Mouse (Mus musculus) heart, adult 10 weeks (tissue): ENCODE measurements around the gene Atg4d. TPM values are rescaled to one million over a fixed set of nuclear protein-coding genes. Genes with fewer than 3 reads are reported as not detected.

Experiments
- polyA plus RNA-seq: library from polyadenylated mRNA; stranded (reverse); fragments of 350-450 nt; fragmentation: Illumina TruSeq; extraction: RNeasy Lipid Tissue Mini Kit (QIAGEN cat#74804); gene quantifications from one replicate; pipeline ENCODE4 v1.2.3, GENCODE M21; 2014; ENCODE audit warnings: low read depth, low replicate concordance

Gene Atg4d
- 51.7 TPM for polyA plus RNA-seq

DNA sequence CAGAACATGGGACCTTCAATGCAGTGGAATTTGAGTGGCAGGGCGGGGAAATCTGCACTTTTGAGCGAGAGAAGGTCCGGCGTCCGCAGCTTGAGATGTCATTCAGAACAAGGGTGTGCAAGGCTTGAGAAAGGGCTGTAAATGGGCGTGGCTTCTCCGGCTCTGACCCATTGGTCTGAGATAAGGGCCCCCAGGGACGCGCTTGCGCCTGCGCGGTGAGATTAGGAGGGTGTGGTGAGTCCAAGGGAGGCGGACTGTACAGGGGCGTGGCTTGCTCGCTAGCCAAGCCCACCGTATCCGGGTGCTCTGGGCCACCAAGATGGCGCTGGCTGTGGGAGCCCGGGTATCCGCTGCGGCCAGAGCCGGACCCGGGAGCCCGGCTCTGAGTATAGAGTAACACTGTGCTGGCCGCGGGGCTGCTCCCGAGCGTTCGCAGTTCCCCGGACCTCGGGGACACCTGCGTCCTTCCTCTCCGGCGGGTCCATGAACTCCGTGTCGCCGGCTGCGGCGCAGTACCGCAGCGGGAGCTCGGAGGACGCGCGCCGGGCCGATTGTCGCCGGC lies at the start of gene Atg4d:
TSS of gene Atg4d (plus strand) at position 294 of the 562 bp plus-strand sequence.

DNA sequence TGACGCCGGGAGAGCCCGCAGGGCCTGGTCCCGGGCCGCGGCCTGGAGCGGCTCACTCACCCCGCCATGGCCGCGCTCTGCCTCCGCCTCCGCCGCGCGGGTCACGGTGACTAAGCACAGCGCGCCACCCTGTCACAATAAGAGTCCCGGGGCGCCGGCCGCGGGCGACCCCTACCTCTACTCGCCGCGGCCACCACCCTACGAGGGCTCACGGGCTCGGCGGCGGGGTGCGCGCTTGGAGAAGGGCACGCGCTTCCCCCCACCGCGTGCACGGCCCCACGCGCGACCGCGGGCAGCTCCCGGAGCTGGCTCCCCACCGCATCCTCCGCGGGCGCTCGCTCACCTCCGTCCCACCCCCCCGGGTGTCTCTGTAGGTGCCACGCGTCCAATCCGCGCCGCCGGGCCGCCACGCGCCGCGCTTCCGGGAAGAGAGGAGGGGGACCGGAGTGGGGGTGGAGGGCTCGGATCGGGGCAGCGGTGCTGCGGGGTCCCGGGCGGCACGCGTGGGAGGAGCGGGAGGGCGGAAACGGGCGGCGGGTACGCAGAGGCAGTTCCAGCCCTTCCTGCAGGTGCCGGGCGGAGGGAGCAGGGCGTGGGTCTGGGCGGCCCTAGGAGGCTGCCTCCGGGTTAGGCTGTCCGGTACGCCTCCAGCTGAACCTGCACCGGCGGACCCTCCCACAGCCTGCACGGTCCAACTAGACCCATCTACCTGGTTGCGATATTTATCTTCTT lies 26.2 kb upstream of the Atg4d start, which contains the start of gene Keap1:
TSS of gene Keap1 (minus strand) at position 629 of the 732 bp plus-strand sequence.

DNA sequence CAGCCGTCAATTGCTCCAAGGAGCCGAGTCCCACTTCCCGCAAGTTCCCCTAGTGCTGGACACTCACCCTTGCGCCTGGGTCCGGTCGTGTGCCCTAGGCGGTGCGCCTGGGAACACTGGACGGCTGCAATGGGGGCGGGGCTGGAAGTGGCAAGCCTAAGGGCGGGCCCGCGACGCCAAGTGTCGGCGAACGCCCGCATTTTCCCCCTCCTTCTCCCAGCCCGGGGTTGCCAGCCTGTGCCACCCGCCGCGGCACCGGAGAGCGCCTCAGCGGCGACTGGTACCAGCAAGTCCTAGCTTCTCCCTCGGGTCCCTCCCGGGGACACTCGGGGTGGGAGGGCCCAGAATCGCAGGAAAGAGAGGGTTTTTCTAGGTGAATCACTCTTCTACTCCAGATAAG lies 16.8 kb upstream of the Atg4d start, which contains the start of gene S1pr5:
TSS of gene S1pr5 (minus strand) at position 118 of the 400 bp plus-strand sequence.

DNA sequence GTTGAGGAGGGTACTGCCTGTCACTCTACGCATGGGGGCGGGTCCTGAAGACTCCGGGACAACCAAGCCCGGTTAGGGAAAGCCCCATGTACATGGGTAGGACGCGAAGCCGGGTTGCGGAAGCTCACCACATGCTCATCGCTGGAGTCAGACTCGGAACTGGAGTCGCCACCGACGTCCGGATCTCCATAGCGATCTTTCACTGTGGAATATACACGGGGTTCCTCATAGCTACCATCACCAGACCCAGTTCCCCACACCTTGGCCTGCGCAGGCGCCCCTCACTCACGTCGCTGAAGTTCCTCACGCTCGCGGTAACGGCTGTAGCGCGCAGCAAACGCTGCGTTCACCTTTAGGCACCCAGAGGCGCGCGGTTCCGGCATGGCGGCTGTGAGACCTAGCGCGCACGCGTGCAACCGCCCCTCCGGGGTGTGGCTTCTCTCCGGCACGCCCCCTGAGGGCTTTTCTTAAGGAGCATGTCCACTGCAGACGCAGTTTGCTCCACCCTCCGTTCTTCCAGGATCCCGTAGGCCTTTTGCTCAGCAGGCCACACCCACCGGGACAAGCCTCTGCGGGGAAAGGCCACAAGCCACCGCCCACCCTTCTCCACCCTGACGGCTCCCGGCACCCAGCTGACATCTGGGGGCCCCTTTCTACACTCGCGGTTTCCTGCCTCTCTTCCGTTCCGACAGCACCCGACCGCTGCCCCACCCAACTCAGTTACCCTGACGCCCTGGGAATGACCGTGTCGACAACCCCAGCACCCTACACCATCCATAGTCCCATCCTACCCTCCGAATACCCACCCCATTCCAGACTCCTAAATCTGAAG lies 22.7 kb downstream of the Atg4d start, which contains the start of gene Kri1:
TSS of gene Kri1 (minus strand) at position 399 of the 832 bp plus-strand sequence.

DNA sequence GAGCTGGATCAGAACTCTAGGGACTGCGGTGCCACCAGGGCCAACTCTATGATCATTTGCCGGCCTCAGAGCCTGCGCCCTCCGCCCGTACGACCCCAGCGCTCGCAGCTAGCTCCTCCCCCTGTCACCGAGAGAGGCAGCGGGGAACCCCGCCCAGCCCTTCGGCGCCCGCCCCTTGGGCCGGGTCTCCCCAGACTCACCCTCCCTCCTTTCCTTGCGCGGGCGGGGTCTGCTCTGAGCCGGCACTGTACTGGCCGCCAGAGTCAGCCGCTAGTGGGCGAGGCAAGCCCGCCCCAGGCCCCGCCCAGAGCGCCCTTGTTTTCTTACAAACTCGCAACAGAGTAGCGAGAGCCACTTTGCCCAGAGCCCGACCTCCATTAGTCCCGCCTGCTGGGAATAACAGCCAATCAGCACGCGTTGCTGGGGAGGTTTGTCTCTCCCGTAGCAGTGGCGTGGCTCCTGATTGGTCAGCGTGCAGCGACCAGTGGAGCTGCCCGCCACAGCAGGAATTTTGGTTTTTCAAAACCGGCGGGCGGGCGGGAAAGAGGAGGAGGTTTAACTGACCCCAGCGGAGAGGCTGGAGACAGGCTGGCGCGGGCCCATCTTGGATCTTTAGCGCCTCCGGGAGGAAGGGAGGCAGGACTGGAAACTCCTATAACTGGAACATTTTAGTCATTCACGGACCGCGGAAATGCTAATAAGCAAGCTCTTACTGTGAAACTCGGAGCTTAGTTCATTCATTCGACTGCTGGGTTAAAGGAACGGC lies 26.1 kb downstream of the Atg4d start, which contains the start of gene Cdkn2d:
TSS of gene Cdkn2d (minus strand) at position 386 of the 766 bp plus-strand sequence.

DNA sequence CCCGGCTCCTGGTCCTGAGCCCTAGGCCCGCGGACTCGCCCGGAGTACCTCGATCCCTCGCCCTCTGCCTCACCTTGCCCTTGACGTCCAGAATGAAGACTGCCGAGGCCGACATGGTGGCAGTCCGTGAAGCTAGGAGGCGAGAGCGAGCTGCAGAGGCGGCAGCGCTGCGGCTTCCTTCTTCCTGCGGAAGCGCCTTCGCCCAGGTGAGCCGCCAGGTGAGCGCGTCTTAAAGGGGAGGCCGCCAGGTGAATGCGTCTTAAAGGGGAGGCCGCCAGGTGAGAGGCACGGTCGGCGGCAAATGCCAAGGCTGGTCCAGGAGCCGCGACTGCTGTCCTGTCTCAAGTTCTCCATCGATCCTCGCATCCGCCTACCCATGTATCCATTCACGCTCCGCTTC lies 47.0 kb downstream of the Atg4d start, which contains the start of gene Ap1m2:
TSS of gene Ap1m2 (minus strand) at position 204 of the 400 bp plus-strand sequence.

GRCm38 (mm10) chr9:21320619-21321512 lies 55.8 kb downstream of the Atg4d start, which contains the start of gene Slc44a2:
Slc44a2 (plus strand) TSS chr9:21320698.

Other genes starting within 250 kb of the Atg4d start
- 12.4 TPM for gene Icam1, start 249.3 kb upstream of the Atg4d start, polyA plus RNA-seq
- 1.3 TPM for gene Icam4, start 235.9 kb upstream of the Atg4d start, polyA plus RNA-seq
- gene Icam5, start 233.2 kb upstream of the Atg4d start, polyA plus RNA-seq = not detected
- not detected for gene Zglp1, start 198.2 kb upstream of the Atg4d start, polyA plus RNA-seq
- gene Gm49373, start 192.2 kb upstream of the Atg4d start, polyA plus RNA-seq = 0.42 TPM
- 47.3 TPM for gene Fdx1l, start 191.7 kb upstream of the Atg4d start, polyA plus RNA-seq
- 0.97 TPM for gene Gm38431, start 173.3 kb upstream of the Atg4d start, polyA plus RNA-seq
- gene Raver1, start 173.3 kb upstream of the Atg4d start, polyA plus RNA-seq = 23.3 TPM
- 11.4 TPM for gene Tyk2, start 134.1 kb upstream of the Atg4d start, polyA plus RNA-seq
- gene Cdc37, start 115.3 kb upstream of the Atg4d start, polyA plus RNA-seq = 166 TPM
- gene Pde4a, start 99.6 kb upstream of the Atg4d start, polyA plus RNA-seq = 46.1 TPM
- gene Keap1, start 25.9 kb upstream of the Atg4d start, polyA plus RNA-seq = 35.8 TPM
- gene S1pr5, start 16.9 kb upstream of the Atg4d start, polyA plus RNA-seq = 0.97 TPM
- gene Kri1, start 22.7 kb downstream of the Atg4d start, polyA plus RNA-seq = 22.2 TPM
- 21.9 TPM for gene Cdkn2d, start 26.1 kb downstream of the Atg4d start, polyA plus RNA-seq
- gene Ap1m2, start 47.0 kb downstream of the Atg4d start, polyA plus RNA-seq = not detected
- 78.8 TPM for gene Slc44a2, start 55.4 kb downstream of the Atg4d start, polyA plus RNA-seq
- 26.8 TPM for gene Ilf3, start 102.6 kb downstream of the Atg4d start, polyA plus RNA-seq
- 12.9 TPM for gene Qtrt1, start 146.5 kb downstream of the Atg4d start, polyA plus RNA-seq
- 57.1 TPM for gene Dnm2, start 159.6 kb downstream of the Atg4d start, polyA plus RNA-seq
- 47.0 TPM for gene Tmed1, start 245.0 kb downstream of the Atg4d start, polyA plus RNA-seq